Comparison of ENCODE assay signal across 25 mouse cellular contexts in the genomic region with DNA sequence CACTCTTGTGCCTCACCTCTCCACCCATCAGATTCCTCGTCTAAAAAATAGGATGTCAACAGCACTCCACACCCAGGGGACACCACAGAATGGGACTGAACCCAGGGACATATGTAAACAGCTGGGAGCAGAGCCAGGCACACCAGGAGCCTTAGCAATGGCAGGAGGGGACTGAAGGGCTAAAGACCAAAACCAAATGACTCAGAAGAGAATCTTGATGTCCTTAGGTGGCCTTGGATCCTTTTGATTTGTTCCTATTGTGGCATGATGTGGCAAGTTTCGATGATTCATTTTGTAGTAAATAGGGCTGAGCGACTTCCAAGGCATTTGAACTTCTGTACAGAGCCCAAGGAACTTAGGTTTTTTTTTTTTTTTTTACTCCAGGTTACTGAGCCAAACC.
DNase-seq lines count a peak whose midpoint lies in the region; ATAC-seq and TF ChIP-seq lines count a peak whose summit lies in the region.
"Had no signal": no experiment of that assay in that cellular context is flagged by ENCODE, and none has a peak within 500 bp of the region (broad histone marks: within the 10 kb centered on the region; RNA-seq: fewer than 3 reads in every experiment).

No protein-coding gene starts in this region.

- H3K9ac ChIP-seq in intestine, postnatal 0 days (ENCODE audit: low read depth, low read length) = no peak overlapping the region
- H3K9ac ChIP-seq in forebrain, embryonic 12.5 days = no peak overlapping the region
- H3K9ac ChIP-seq: embryonic facial prominence, embryonic 12.5 days; heart, embryonic 12.5 days; limb, embryonic 15.5 days; liver, embryonic 15.5 days; neural tube, embryonic 12.5 days had no signal

- WGBS in intestine, postnatal 0 days = 82% methylated on average over 3 of the region's 3 CpGs
- 74% methylated on average over 3 of the region's 3 CpGs for WGBS in forebrain, embryonic 12.5 days

- H3K27me3 ChIP-seq in C2C12 (ENCODE audit: control insufficient read depth, insufficient read depth, insufficient read length) = no peaks in the 10 kb centered on the region
- H3K27me3 ChIP-seq in intestine, postnatal 0 days (replicated peaks; ENCODE audit: control insufficient read depth, insufficient read depth, low read length) = no peaks in the 10 kb centered on the region
- H3K27me3 ChIP-seq in forebrain, embryonic 12.5 days = no peaks in the 10 kb centered on the region
- H3K27me3 ChIP-seq: embryonic facial prominence, embryonic 12.5 days; neural tube, embryonic 12.5 days had no signal

- no peaks in the 10 kb centered on the region for H3K79me2 ChIP-seq in C2C12 (ENCODE audit: control insufficient read depth, insufficient read depth)

- no peak overlapping the region for H3K4me2 ChIP-seq in intestine, postnatal 0 days (replicated peaks; ENCODE audit: low read depth)
- H3K4me2 ChIP-seq in forebrain, embryonic 12.5 days = no peak overlapping the region
- H3K4me2 ChIP-seq: embryonic facial prominence, embryonic 12.5 days; heart, embryonic 12.5 days; limb, embryonic 15.5 days; liver, embryonic 15.5 days; midbrain, embryonic 11.5 days; neural tube, embryonic 12.5 days had no signal

- peak; percentile 57 to 66 for DNase-seq in cerebellum, postnatal 14 days
- no peak for DNase-seq in cerebellum, adult 9-10 months
- peak; percentile 72 for DNase-seq in 3T3-L1 (ENCODE audit: low read depth, low spot score)
- peak; percentile 48 for DNase-seq in adrenal gland, postnatal 25 days
- DNase-seq: heart, postnatal 14 days; kidney, adult 18-20 months; kidney, postnatal 10 days; layer of hippocampus, postnatal 36 days; right cerebral cortex, postnatal 4 days had no signal

- no peak overlapping the region for H3K27ac ChIP-seq in intestine, postnatal 0 days (ENCODE audit: low read depth, low read length)
- no peak overlapping the region for H3K27ac ChIP-seq in forebrain, embryonic 12.5 days
- H3K27ac ChIP-seq: embryonic facial prominence, embryonic 12.5 days; hindbrain, postnatal 0 days; limb, embryonic 15.5 days; liver, embryonic 15.5 days; neural tube, embryonic 12.5 days; stomach, postnatal 0 days had no signal

- TF ChIP-seq CTCF in C2C12 (IDR thresholded peaks at IDR 0.05; ENCODE audit: control insufficient read depth, insufficient read depth, insufficient read length) = no peak
- no peak for TF ChIP-seq CTCF in intestine, postnatal 0 days (IDR thresholded peaks at IDR 0.05; ENCODE audit: low read depth)

- no peak for ATAC-seq in intestine, postnatal 0 days
- no peak for ATAC-seq in forebrain, embryonic 12.5 days (ENCODE audit: low FRiP score)
- ATAC-seq: activated CD4-positive, CD25-positive, alpha-beta regulatory T cell, adult 4 months; CD4-positive, CD25-positive, alpha-beta regulatory T cell, adult 4 months; forebrain, embryonic 16.5 days; hindbrain, postnatal 0 days; lung, postnatal 0 days had no signal

- H3K79me3 ChIP-seq in C2C12 (ENCODE audit: low read depth) = no peaks in the 10 kb centered on the region

- H3K36me3 ChIP-seq in C2C12 (ENCODE audit: control insufficient read depth, insufficient read depth) = no peaks in the 10 kb centered on the region
- H3K36me3 ChIP-seq in intestine, postnatal 0 days (ENCODE audit: control insufficient read depth, insufficient read depth) = no peaks in the 10 kb centered on the region
- no peaks in the 10 kb centered on the region for H3K36me3 ChIP-seq in forebrain, embryonic 12.5 days (replicated peaks)
- H3K36me3 ChIP-seq: embryonic facial prominence, embryonic 12.5 days; heart, embryonic 12.5 days; limb, embryonic 15.5 days; liver, embryonic 15.5 days; neural tube, embryonic 12.5 days had no signal

- no peaks in the 10 kb centered on the region for H3K9me3 ChIP-seq in intestine, postnatal 0 days (ENCODE audit: control insufficient read depth)
- no peaks in the 10 kb centered on the region for H3K9me3 ChIP-seq in forebrain, embryonic 12.5 days
- H3K9me3 ChIP-seq: embryonic facial prominence, embryonic 12.5 days; heart, embryonic 12.5 days; limb, embryonic 15.5 days; liver, embryonic 15.5 days; neural tube, embryonic 12.5 days had no signal

- H3K4me3 ChIP-seq in C2C12 (ENCODE audit: insufficient read depth, poor library complexity, severe bottlenecking) = no peak overlapping the region
- no peak overlapping the region for H3K4me3 ChIP-seq in intestine, postnatal 0 days (ENCODE audit: low read depth, low read length)
- no peak overlapping the region for H3K4me3 ChIP-seq in forebrain, embryonic 12.5 days (replicated peaks)
- H3K4me3 ChIP-seq: embryonic facial prominence, embryonic 12.5 days; erythroblast, embryonic 14.5 days; heart, embryonic 12.5 days; limb, embryonic 15.5 days; liver, embryonic 15.5 days; neural tube, embryonic 12.5 days had no signal

- no peak overlapping the region for H3ac ChIP-seq in C2C12 (ENCODE audit: control insufficient read depth, insufficient read length, low read depth)

- H3K4me1 ChIP-seq in intestine, postnatal 0 days (replicated peaks; ENCODE audit: control insufficient read depth, insufficient read depth, low read length) = no peaks in the 10 kb centered on the region
- H3K4me1 ChIP-seq in forebrain, embryonic 12.5 days = peaks cover 6% of the 10 kb centered on the region; the same call in 1 of the 2 replicates
- H3K4me1 ChIP-seq: embryonic facial prominence, embryonic 12.5 days; limb, embryonic 15.5 days; liver, embryonic 15.5 days had no signal

TF ChIP-seq in C2C12, 6 proteins besides CTCF, POLR2A, EP300 and RAD21:
- TF ChIP-seq CEBPB (IDR thresholded peaks at IDR 0.05; ENCODE audit: low read depth) (peak; percentile 80), USF1 (IDR thresholded peaks at IDR 0.05; ENCODE audit: low read depth) (no peak), MYOD1 (IDR thresholded peaks at IDR 0.05; ENCODE audit: control insufficient read depth, insufficient read length, low read depth) (peak; percentile 46)
